Mouse (Mus musculus): ENCODE results near the gene Dpf2. TPM values are rescaled to one million over a fixed set of nuclear protein-coding genes. Genes with fewer than 3 reads are reported as not detected.
A peak's percentile ranks its signal among the peaks of the same experiment; 100 is the strongest.

Gene Dpf2
- polyA plus RNA-seq, 1 experiment from 2014 or later, result 85.3 TPM

DNA sequence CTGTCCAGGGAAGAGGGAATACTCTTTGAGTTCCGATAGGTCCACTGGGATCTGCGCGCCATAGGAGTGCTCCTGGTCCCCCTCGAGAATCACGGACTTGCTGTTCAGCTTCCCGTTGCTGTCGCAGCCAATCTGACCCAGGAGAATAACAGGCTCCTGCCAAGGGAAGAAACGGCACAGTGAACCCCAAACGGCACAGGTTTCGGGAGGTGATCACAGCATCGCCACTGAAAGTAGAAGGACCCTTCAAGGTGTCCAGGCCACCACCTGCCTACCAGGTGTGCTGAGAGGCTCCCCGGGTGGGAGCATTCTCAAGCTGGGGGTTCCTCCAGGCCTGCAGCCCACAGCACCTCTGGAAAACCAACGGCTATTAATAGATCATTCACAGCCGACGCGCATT, 38.8 kb upstream of the Dpf2 start:
- 91% methylated on average over 16 of the region's 16 CpGs for WGBS
- ATAC-seq (ENCODE audit: low read depth), result no peak

GRCm38 (mm10) chr19:5950218-5950617, 37.4 kb upstream of the Dpf2 start:
- no peak overlapping the region for H3K4me3 ChIP-seq (ENCODE audit: low read depth, low read length)
- no peaks in the 10 kb centered on the region for H3K9me3 ChIP-seq (ENCODE audit: control insufficient read depth, low read length)
- H3K9ac ChIP-seq (replicated peaks; ENCODE audit: low read depth, low read length), result no peak overlapping the region
- H3K4me1 ChIP-seq (ENCODE audit: control insufficient read depth, insufficient read depth, low read length), result no peaks in the 10 kb centered on the region
- no peak overlapping the region for H3K4me2 ChIP-seq (ENCODE audit: low read depth, low read length)
- 97% methylated on average over 11 of the region's 11 CpGs for WGBS
- ATAC-seq (ENCODE audit: low read depth), result no peak
- H3K27ac ChIP-seq (ENCODE audit: low read depth, low read length), result no peak overlapping the region
- H3K27me3 ChIP-seq (ENCODE audit: control insufficient read depth, insufficient read depth, low read length), result no peaks in the 10 kb centered on the region
- H3K36me3 ChIP-seq (ENCODE audit: control insufficient read depth, insufficient read depth, low read length), result peaks cover 14% of the 10 kb centered on the region

More for the DNA sequence above, 38.8 kb upstream of the Dpf2 start:
- Histone ChIP-seq H3K4me3 (ENCODE audit: low read depth, low read length) (no peak overlapping the region), H3K27me3 (ENCODE audit: control insufficient read depth, insufficient read depth, low read length) (no peaks in the 10 kb centered on the region), H3K9me3 (ENCODE audit: control insufficient read depth, low read length) (no peaks in the 10 kb centered on the region), H3K36me3 (ENCODE audit: control insufficient read depth, insufficient read depth, low read length) (peaks cover 14% of the 10 kb centered on the region), H3K9ac (replicated peaks; ENCODE audit: low read depth, low read length) (no peak overlapping the region), H3K27ac (ENCODE audit: low read depth, low read length) (no peak overlapping the region), H3K4me1 (ENCODE audit: control insufficient read depth, insufficient read depth, low read length) (no peaks in the 10 kb centered on the region), H3K4me2 (ENCODE audit: low read depth, low read length) (no peak overlapping the region)

DNA sequence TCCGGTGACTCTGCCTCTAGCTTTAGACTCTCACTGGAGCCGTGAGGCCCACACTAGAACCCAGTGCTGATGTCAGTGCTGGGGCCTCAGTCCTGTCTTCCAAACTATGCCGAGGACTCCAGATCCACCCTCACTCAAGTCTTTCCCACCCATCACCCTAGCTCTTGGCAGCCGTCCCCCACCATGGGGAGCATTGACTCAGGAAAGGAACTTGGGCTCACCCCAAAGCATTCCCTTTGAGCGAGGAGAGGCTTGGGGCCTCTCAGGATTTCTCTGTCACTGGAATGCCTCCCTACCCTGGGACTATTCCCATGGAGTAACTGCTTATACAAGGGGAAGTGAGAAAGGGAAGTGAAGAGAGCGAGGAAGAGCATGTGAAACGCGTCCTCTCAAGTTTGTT, 33.1 kb upstream of the Dpf2 start:
- H3K27me3 ChIP-seq (ENCODE audit: control insufficient read depth, insufficient read depth, low read length), result no peaks in the 10 kb centered on the region
- no peak overlapping the region for H3K4me3 ChIP-seq (ENCODE audit: low read depth, low read length)
- no peaks in the 10 kb centered on the region for H3K4me1 ChIP-seq (ENCODE audit: control insufficient read depth, insufficient read depth, low read length)
- H3K9me3 ChIP-seq (ENCODE audit: control insufficient read depth, low read length), result no peaks in the 10 kb centered on the region
- H3K27ac ChIP-seq (ENCODE audit: low read depth, low read length), result no peak overlapping the region
- H3K4me2 ChIP-seq (ENCODE audit: low read depth, low read length), result no peak overlapping the region
- no peak for ATAC-seq (ENCODE audit: low read depth)
- no peak overlapping the region for H3K9ac ChIP-seq (replicated peaks; ENCODE audit: low read depth, low read length)
- H3K36me3 ChIP-seq (ENCODE audit: control insufficient read depth, insufficient read depth, low read length), result peaks cover 7% of the 10 kb centered on the region; the same call in 1 of the 2 replicates
- WGBS, result 84% methylated on average over 8 of the region's 8 CpGs

DNA sequence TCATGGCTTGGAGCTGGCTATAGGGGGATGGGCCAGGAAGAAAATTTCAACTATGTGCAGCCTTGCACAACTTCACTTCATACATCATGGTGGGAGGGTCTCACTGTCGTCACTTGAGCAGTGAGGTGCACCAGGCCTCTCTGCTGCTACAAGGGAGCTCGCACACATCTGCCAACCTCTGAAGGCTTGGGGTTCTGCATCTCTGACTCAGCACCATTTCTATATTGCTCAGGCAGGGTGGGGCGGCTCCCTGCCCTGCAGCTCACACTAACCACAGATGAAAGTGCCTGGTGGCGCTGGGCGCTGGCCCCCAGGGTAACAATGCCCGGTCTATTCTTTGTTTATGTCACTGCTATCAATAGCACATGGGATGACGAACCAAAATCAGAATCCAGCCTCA, 32.2 kb upstream of the Dpf2 start:
- H3K27ac ChIP-seq (ENCODE audit: low read depth, low read length), result no peak overlapping the region

GRCm38 (mm10) chr19:5944145-5944544, 31.3 kb upstream of the Dpf2 start:
- H3K9me3 ChIP-seq (ENCODE audit: control insufficient read depth, low read length), result no peaks in the 10 kb centered on the region
- 68% methylated on average over 8 of the region's 8 CpGs for WGBS
- H3K4me3 ChIP-seq (ENCODE audit: low read depth, low read length), result no peak overlapping the region
- no peaks in the 10 kb centered on the region for H3K4me1 ChIP-seq (ENCODE audit: control insufficient read depth, insufficient read depth, low read length)
- H3K36me3 ChIP-seq (ENCODE audit: control insufficient read depth, insufficient read depth, low read length), result no peaks in the 10 kb centered on the region
- no peak overlapping the region for H3K9ac ChIP-seq (replicated peaks; ENCODE audit: low read depth, low read length)
- ATAC-seq (ENCODE audit: low read depth), result no peak
- no peak overlapping the region for H3K27ac ChIP-seq (ENCODE audit: low read depth, low read length)
- H3K27me3 ChIP-seq (ENCODE audit: control insufficient read depth, insufficient read depth, low read length), result no peaks in the 10 kb centered on the region
- no peak overlapping the region for H3K4me2 ChIP-seq (ENCODE audit: low read depth, low read length)

More for the DNA sequence above, 32.2 kb upstream of the Dpf2 start:
- 78% methylated on average over 7 of the region's 7 CpGs for WGBS
- Histone ChIP-seq H3K4me1 (ENCODE audit: control insufficient read depth, insufficient read depth, low read length) (no peaks in the 10 kb centered on the region), H3K27me3 (ENCODE audit: control insufficient read depth, insufficient read depth, low read length) (no peaks in the 10 kb centered on the region), H3K9me3 (ENCODE audit: control insufficient read depth, low read length) (no peaks in the 10 kb centered on the region), H3K4me2 (ENCODE audit: low read depth, low read length) (no peak overlapping the region), H3K36me3 (ENCODE audit: control insufficient read depth, insufficient read depth, low read length) (no peaks in the 10 kb centered on the region), H3K4me3 (ENCODE audit: low read depth, low read length) (no peak overlapping the region), H3K9ac (replicated peaks; ENCODE audit: low read depth, low read length) (no peak overlapping the region)
- ATAC-seq (ENCODE audit: low read depth), result no peak

- no peak overlapping the region for H3K9ac ChIP-seq (replicated peaks; ENCODE audit: low read depth, low read length)
- ATAC-seq (ENCODE audit: low read depth), result no peak
- H3K36me3 ChIP-seq (ENCODE audit: control insufficient read depth, insufficient read depth, low read length), result no peaks in the 10 kb centered on the region
- no peaks in the 10 kb centered on the region for H3K4me1 ChIP-seq (ENCODE audit: control insufficient read depth, insufficient read depth, low read length)
- H3K4me3 ChIP-seq (ENCODE audit: low read depth, low read length), result no peak overlapping the region
- no peaks in the 10 kb centered on the region for H3K9me3 ChIP-seq (ENCODE audit: control insufficient read depth, low read length)
- WGBS, result 91% methylated on average over 15 of the region's 15 CpGs
- no peak overlapping the region for H3K27ac ChIP-seq (ENCODE audit: low read depth, low read length)
- no peaks in the 10 kb centered on the region for H3K27me3 ChIP-seq (ENCODE audit: control insufficient read depth, insufficient read depth, low read length)
- H3K4me2 ChIP-seq (ENCODE audit: low read depth, low read length), result no peak overlapping the region
These were observed 30.6 kb upstream of the Dpf2 start for GRCm38 (mm10) chr19:5943404-5943803.

DNA sequence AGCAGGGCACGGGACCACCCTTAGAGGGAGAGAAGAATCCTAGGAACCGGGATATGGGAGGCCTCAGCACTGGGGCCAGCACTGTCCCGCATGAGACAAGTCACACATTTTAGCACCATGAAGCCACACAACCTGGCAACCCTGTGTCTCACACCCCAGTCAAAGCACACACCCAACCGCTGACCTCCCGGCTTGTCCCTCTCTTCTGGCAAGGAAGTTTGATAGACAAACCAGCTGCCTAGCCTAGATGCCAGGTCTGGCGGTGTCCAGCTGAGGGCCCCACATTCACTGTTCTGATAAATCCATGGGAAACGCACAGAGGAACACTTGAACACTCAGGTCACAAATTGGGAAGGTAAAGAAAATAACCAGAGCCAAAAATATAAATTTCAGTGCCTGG, 29.8 kb upstream of the Dpf2 start:
- H3K9ac ChIP-seq (replicated peaks; ENCODE audit: low read depth, low read length), result no peak overlapping the region
- H3K9me3 ChIP-seq (ENCODE audit: control insufficient read depth, low read length), result no peaks in the 10 kb centered on the region
- no peaks in the 10 kb centered on the region for H3K27me3 ChIP-seq (ENCODE audit: control insufficient read depth, insufficient read depth, low read length)
- H3K4me2 ChIP-seq (ENCODE audit: low read depth, low read length), result no peak overlapping the region
- 95% methylated on average over 7 of the region's 7 CpGs for WGBS
- H3K4me3 ChIP-seq (ENCODE audit: low read depth, low read length), result no peak overlapping the region
- H3K36me3 ChIP-seq (ENCODE audit: control insufficient read depth, insufficient read depth, low read length), result no peaks in the 10 kb centered on the region
- ATAC-seq (ENCODE audit: low read depth), result no peak
- no peak overlapping the region for H3K27ac ChIP-seq (ENCODE audit: low read depth, low read length)
- H3K4me1 ChIP-seq (ENCODE audit: control insufficient read depth, insufficient read depth, low read length), result peaks cover 2% of the 10 kb centered on the region; the same call in 1 of the 2 replicates

DNA sequence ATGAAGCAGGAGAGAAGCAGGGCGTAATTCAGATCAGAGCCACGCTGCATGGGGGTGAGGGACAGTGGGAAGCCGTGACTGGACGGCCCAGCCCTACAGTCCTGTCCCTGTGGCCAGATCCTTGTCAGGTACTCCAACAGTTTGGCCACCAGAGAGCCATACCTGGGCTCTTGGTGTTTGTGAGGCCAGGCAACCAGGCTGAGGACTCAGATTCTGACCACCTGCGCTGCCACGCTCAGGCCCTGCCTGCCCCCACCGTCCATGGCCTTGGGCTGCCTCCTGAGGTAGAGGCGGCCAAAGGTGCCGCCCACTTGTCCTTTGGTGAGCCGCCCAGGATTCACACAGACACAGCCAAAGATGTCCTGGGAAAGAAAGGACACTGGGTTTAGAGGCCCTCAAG, 27.8 kb upstream of the Dpf2 start:
- Histone ChIP-seq H3K9me3 (ENCODE audit: control insufficient read depth, low read length) (no peaks in the 10 kb centered on the region), H3K27ac (ENCODE audit: low read depth, low read length) (0 out of 2 replicates have a peak overlapping the region, but pooled peaks have one; percentile 28), H3K4me1 (ENCODE audit: control insufficient read depth, insufficient read depth, low read length) (peaks cover 2% of the 10 kb centered on the region; the same call in 1 of the 2 replicates), H3K9ac (replicated peaks; ENCODE audit: low read depth, low read length) (no peak overlapping the region), H3K27me3 (ENCODE audit: control insufficient read depth, insufficient read depth, low read length) (no peaks in the 10 kb centered on the region), H3K36me3 (ENCODE audit: control insufficient read depth, insufficient read depth, low read length) (no peaks in the 10 kb centered on the region), H3K4me3 (ENCODE audit: low read depth, low read length) (no peak overlapping the region), H3K4me2 (ENCODE audit: low read depth, low read length) (no peak overlapping the region)
- no peak for ATAC-seq (ENCODE audit: low read depth)
- 94% methylated on average over 10 of the region's 10 CpGs for WGBS

GRCm38 (mm10) chr19:5940173-5940572, 27.4 kb upstream of the Dpf2 start:
- H3K27me3 ChIP-seq (ENCODE audit: control insufficient read depth, insufficient read depth, low read length), result no peaks in the 10 kb centered on the region
- H3K36me3 ChIP-seq (ENCODE audit: control insufficient read depth, insufficient read depth, low read length), result no peaks in the 10 kb centered on the region
- no peak overlapping the region for H3K4me2 ChIP-seq (ENCODE audit: low read depth, low read length)
- no peak overlapping the region for H3K9ac ChIP-seq (replicated peaks; ENCODE audit: low read depth, low read length)
- no peak overlapping the region for H3K4me3 ChIP-seq (ENCODE audit: low read depth, low read length)
- peaks cover 2% of the 10 kb centered on the region; the same call in 1 of the 2 replicates for H3K4me1 ChIP-seq (ENCODE audit: control insufficient read depth, insufficient read depth, low read length)
- no peak for ATAC-seq (ENCODE audit: low read depth)
- no peaks in the 10 kb centered on the region for H3K9me3 ChIP-seq (ENCODE audit: control insufficient read depth, low read length)
- WGBS, result 62% methylated on average over 4 of the region's 4 CpGs
- peak overlapping the region; percentile 18; the same call in 1 of the 2 replicates for H3K27ac ChIP-seq (ENCODE audit: low read depth, low read length)
